ENCODE assay signal across 10 mouse cellular contexts in the genomic region with DNA sequence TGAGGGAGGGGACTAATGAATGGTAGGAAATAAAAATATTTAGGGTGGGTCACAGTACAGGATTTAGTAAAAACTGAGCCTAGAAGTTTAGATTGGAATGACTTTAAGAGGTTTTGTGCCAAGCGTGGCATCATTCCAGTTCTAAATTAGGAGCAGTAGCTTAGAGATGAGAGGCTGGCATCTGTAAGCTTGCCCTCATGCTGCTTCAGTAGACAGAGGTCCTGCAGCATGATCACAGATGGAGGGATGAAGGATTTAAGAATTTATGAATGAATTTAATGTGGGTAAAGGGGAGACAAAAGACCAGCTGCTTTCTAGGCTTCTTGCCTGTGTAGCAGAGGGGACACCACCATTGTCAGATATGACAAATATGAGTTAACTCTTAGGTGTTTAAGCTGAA. TPM values are rescaled to one million over a fixed set of nuclear protein-coding genes. Genes with fewer than 3 reads are reported as not detected.
DNase-seq lines count a peak whose midpoint lies in the region; ATAC-seq and TF ChIP-seq lines count a peak whose summit lies in the region.
"Had no signal": no experiment of that assay in that cellular context is flagged by ENCODE, and none has a peak within 500 bp of the region (broad histone marks: within the 10 kb centered on the region; RNA-seq: fewer than 3 reads in every experiment).

No protein-coding gene starts in this region.

- no peak overlapping the region for H3K9ac ChIP-seq in forebrain, embryonic 15.5 days (replicated peaks)
- no peak overlapping the region for H3K9ac ChIP-seq in heart, embryonic 16.5 days (ENCODE audit: low read length)
- H3K9ac ChIP-seq: embryonic facial prominence, embryonic 13.5 days had no signal

- DNase-seq in forebrain, embryonic 10.5 days (ENCODE audit: extremely low spot score, low spot score) = no peak
- DNase-seq in kidney, postnatal 36 days = peak; percentile 11 to 16
- DNase-seq in kidney, postnatal 25 days = no peak
- DNase-seq in brain, embryonic 14.5 days (ENCODE audit: low read depth) = peak; percentile 67
- DNase-seq in layer of hippocampus, adult 11-12 months (ENCODE audit: low spot score) = no peak
- DNase-seq: thymus, postnatal 4 days had no signal

- no peaks in the 10 kb centered on the region for H3K36me3 ChIP-seq in forebrain, embryonic 15.5 days
- H3K36me3 ChIP-seq in forebrain, embryonic 10.5 days (replicated peaks) = no peaks in the 10 kb centered on the region
- H3K36me3 ChIP-seq in heart, embryonic 16.5 days (ENCODE audit: control insufficient read depth, insufficient read depth) = no peaks in the 10 kb centered on the region
- H3K36me3 ChIP-seq: embryonic facial prominence, embryonic 13.5 days had no signal

- H3K9me3 ChIP-seq in forebrain, embryonic 15.5 days = no peaks in the 10 kb centered on the region
- no peaks in the 10 kb centered on the region for H3K9me3 ChIP-seq in forebrain, embryonic 10.5 days
- H3K9me3 ChIP-seq in heart, embryonic 16.5 days (replicated peaks; ENCODE audit: control insufficient read depth, low read length) = no peaks in the 10 kb centered on the region
- H3K9me3 ChIP-seq: embryonic facial prominence, embryonic 13.5 days had no signal

- ATAC-seq in forebrain, embryonic 15.5 days (replicated peaks) = peak; percentile 55; the same call in 1 of the 2 replicates
- peak; percentile 73 for ATAC-seq in heart, embryonic 16.5 days (replicated peaks; ENCODE audit: extremely low read depth, insufficient read depth, low FRiP score)
- no peak for ATAC-seq in erythroblast, adult 5-6 weeks (replicated peaks; ENCODE audit: low FRiP score, poor library complexity, severe bottlenecking)

- TF ChIP-seq POLR2A in brain, embryonic 14.5 days (IDR thresholded peaks at IDR 0.05; ENCODE audit: borderline replicate concordance, extremely low read depth, insufficient read depth, insufficient read length, poor library complexity, severe bottlenecking) = no peak

- TF ChIP-seq CTCF in brain, embryonic 14.5 days (IDR thresholded peaks at IDR 0.05; ENCODE audit: borderline replicate concordance, extremely low read depth, insufficient read depth, insufficient read length) = no peak

- H3K4me2 ChIP-seq in forebrain, embryonic 15.5 days (replicated peaks) = no peak overlapping the region
- no peak overlapping the region for H3K4me2 ChIP-seq in heart, embryonic 16.5 days (ENCODE audit: low read depth, low read length)
- H3K4me2 ChIP-seq: embryonic facial prominence, embryonic 13.5 days had no signal

- 0 out of 2 replicates have a peak, but pooled peaks cover 6% of the 10 kb centered on the region for H3K4me1 ChIP-seq in forebrain, embryonic 15.5 days
- H3K4me1 ChIP-seq in forebrain, embryonic 10.5 days = 0 out of 2 replicates have a peak, but pooled peaks cover 3% of the 10 kb centered on the region
- H3K4me1 ChIP-seq in heart, embryonic 16.5 days (ENCODE audit: control insufficient read depth, insufficient read depth, low read length) = peaks cover 42% of the 10 kb centered on the region

- WGBS in forebrain, embryonic 15.5 days = 83% methylated on average over 1 of the region's 1 CpGs
- WGBS in forebrain, embryonic 10.5 days = 89% methylated on average over 1 of the region's 1 CpGs
- WGBS in heart, embryonic 16.5 days = 44% methylated on average over 1 of the region's 1 CpGs

- H3K4me3 ChIP-seq in forebrain, embryonic 15.5 days = no peak overlapping the region
- no peak overlapping the region for H3K4me3 ChIP-seq in forebrain, embryonic 10.5 days
- H3K4me3 ChIP-seq in heart, embryonic 16.5 days (ENCODE audit: low read length) = no peak overlapping the region
- H3K4me3 ChIP-seq: embryonic facial prominence, embryonic 13.5 days had no signal

- no peaks in the 10 kb centered on the region for H3K27me3 ChIP-seq in forebrain, embryonic 15.5 days
- H3K27me3 ChIP-seq in forebrain, embryonic 10.5 days (ENCODE audit: poor library complexity, severe bottlenecking) = no peaks in the 10 kb centered on the region
- no peaks in the 10 kb centered on the region for H3K27me3 ChIP-seq in heart, embryonic 16.5 days (ENCODE audit: control insufficient read depth, insufficient read depth, low read length)
- H3K27me3 ChIP-seq: embryonic facial prominence, embryonic 13.5 days had no signal

- H3K27ac ChIP-seq in forebrain, embryonic 15.5 days (replicated peaks) = no peak overlapping the region
- no peak overlapping the region for H3K27ac ChIP-seq in forebrain, embryonic 10.5 days
- peak overlapping the region; percentile 81 for H3K27ac ChIP-seq in heart, embryonic 16.5 days (ENCODE audit: low read length)
- H3K27ac ChIP-seq: embryonic facial prominence, embryonic 13.5 days had no signal

RNA-seq across cellular contexts. Expression of a gene that starts 14.1 kb away (rescaled TPM):
- 13.8 and 15.7 TPM in 2 replicates for polyA plus RNA-seq in forebrain, embryonic 15.5 days (2015; fragmentation: Nextera tagmentation; extraction: Ambion mirVana)
- 21.2 and 22.1 TPM in 2 replicates for polyA plus RNA-seq in forebrain, embryonic 10.5 days (2016; fragmentation: Nextera tagmentation; extraction: Ambion mirVana)
- polyA plus RNA-seq in brain, embryonic 14.5 days (2012; rRNA removed) = 6.4 and 7.8 TPM in 2 replicates
- polyA plus RNA-seq in heart, embryonic 16.5 days (2015; fragmentation: Nextera tagmentation; extraction: Ambion mirVana) = 28.9 and 30.3 TPM in 2 replicates
- total RNA-seq in erythroblast, adult 5-6 weeks (2015; ENCODE audit: low replicate concordance) = 0.58 and 1.0 TPM in 2 replicates
- total RNA-seq in erythroblast, adult 5-6 weeks (2017; ENCODE audit: low replicate concordance) = 1.4 and 6.8 TPM in 2 replicates

RNA-seq across cellular contexts. Expression of a gene that starts 57.0 kb away (rescaled TPM):
- 2.6 and 2.7 TPM in 2 replicates for polyA plus RNA-seq in forebrain, embryonic 15.5 days (2015; fragmentation: Nextera tagmentation; extraction: Ambion mirVana)
- 1.4 and 2.2 TPM in 2 replicates for polyA plus RNA-seq in forebrain, embryonic 10.5 days (2016; fragmentation: Nextera tagmentation; extraction: Ambion mirVana)
- polyA plus RNA-seq in brain, embryonic 14.5 days (2012; rRNA removed) = 4.6 and 5.8 TPM in 2 replicates
- 2.8 and 2.9 TPM in 2 replicates for polyA plus RNA-seq in heart, embryonic 16.5 days (2015; fragmentation: Nextera tagmentation; extraction: Ambion mirVana)
- total RNA-seq in erythroblast, adult 5-6 weeks (2015; ENCODE audit: low replicate concordance) = not detected in 2 replicates
- not detected in 2 replicates for total RNA-seq in erythroblast, adult 5-6 weeks (2017; ENCODE audit: low replicate concordance)

Comparison
In these comparisons a context has a peak if more than half of its experiments do, and no peak if none do; other contexts are left out.
1. DNase-seq: peak in kidney, postnatal 36 days (2 of 2) and brain, embryonic 14.5 days (single experiment); none in forebrain, embryonic 10.5 days (single experiment), kidney, postnatal 25 days (0 of 2) and layer of hippocampus, adult 11-12 months (single experiment).